Mouse (Mus musculus): ENCODE measurements around the gene Insl6. TPM values are rescaled to one million over a fixed set of nuclear protein-coding genes. Genes with fewer than 3 reads are reported as not detected.
A peak's percentile ranks its signal among the peaks of the same experiment; 100 is the strongest.

Insl6 gene
- under 1 TPM; 0.80 to 0.83 TPM for total RNA-seq (2021)
- long read RNA-seq, experiment 1, partial matches to known transcripts, result 0 of 1 reads
- long read RNA-seq, experiment 1, other reads (novel, unspliced or antisense), result 0 of 1 reads
- long read RNA-seq, experiment 2, result 0 reads

- peak; percentile 56 to 81 for DNase-seq (ENCODE audit: low spot score in 2 of 2)
Observed at GRCm38 (mm10) chr19:29325053-29325851, at the start of gene Insl6. Insl6 (minus strand) TSS chr19:29325356.

DNA sequence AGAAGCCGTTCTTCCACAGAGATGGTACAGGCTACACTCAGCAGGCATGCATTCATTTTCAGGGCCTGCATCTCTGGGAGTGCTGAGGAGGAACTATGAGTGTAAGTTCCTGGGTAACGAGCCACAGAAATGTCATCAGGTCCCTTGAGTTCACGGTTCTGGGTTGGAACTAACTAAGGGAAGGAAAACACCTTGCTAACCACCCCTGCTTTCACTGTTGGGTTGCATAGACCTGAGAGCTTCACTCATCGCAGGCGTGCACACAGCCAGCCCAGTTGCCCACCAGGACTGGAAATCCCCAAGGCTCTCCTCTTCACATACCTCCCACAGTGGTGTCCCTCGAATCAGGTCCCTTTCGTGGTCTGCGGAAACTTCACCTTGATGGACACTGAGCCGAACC, 49.8 kb upstream of the Insl6 start:
- no peak for DNase-seq (ENCODE audit: low spot score in 2 of 2)

DNA sequence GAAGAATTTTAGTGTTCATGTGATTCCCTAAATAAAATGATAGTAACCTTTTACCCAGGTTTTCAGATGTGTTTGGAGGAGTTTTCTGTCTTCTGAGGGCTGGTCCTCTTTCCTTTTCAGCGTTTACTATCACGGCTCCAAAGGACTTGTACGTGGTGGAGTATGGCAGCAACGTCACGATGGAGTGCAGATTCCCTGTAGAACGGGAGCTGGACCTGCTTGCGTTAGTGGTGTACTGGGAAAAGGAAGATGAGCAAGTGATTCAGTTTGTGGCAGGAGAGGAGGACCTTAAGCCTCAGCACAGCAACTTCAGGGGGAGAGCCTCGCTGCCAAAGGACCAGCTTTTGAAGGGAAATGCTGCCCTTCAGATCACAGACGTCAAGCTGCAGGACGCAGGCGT, 48.3 kb upstream of the Insl6 start:
- no peak for DNase-seq (ENCODE audit: low spot score in 2 of 2)

DNA sequence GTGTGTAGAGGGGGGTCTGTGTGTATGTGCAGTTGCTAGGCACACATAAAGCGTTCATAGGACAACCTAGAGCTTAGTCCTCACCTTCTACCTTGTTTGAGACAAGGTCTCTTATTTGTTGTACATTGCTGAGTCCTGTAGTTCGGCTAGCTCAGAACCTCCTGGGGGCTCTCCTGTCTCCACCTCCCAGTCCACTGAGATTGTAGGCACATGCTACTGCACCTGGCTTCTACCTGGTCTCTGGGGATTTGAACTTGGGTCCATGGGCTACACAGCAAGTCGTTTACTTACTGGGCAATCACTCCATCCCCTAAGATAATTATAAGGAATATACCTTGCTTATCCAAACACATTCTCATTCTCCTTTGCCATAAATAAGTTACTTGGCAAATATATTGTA, 47.5 kb upstream of the Insl6 start:
- DNase-seq (ENCODE audit: low spot score in 2 of 2), result no peak

- peak in 1 of 2 experiments; percentile 38 for DNase-seq (ENCODE audit: low spot score in 2 of 2)
Observed at GRCm38 (mm10) chr19:29372138-29372537, 47.0 kb upstream of the Insl6 start.

DNA sequence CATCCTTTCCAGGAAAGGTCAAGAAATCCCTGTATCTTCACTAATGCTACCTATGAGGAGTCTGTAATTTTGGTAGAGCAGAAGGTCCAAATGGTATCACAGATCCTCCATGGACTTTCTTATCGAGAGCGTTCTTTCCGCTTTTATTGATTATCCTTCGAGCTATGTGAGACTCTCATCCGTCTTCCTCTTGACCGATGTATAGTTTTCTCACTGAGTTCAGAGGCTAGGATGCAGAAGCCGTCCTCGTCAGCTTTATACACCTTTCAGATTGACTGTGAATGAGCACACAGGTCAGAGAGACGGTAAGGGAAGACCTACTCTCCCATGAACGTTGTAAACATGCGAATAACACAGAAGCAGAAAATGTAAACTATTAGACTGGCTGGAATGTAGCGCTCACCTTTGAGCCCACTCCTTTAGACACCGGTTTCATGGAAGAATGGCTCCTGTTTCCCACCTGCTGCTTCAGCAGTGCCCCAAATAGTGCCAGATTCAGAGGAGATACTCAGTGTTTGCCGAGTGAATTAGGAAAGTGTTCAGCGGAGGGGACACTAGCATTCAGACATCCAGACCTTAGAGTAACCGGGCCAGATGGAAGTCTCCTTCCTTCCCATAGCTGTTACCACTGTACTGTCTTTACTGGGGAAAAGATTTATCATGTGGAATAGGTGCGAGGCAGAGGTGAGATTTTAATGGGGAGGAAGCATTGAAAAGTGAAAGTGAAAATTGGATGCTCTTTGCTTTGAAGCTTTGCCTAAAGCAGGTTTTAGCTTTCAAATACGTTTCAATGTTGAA, 46.3 kb upstream of the Insl6 start:
- no peak for DNase-seq (ENCODE audit: low spot score in 2 of 2)

GRCm38 (mm10) chr19:29370545-29371283, 45.6 kb upstream of the Insl6 start:
- DNase-seq (ENCODE audit: low spot score in 2 of 2), result no peak

- no peak for DNase-seq (ENCODE audit: low spot score in 2 of 2)
Observed at GRCm38 (mm10) chr19:29370112-29370511, 45.0 kb upstream of the Insl6 start.

GRCm38 (mm10) chr19:29368671-29369309, 43.6 kb upstream of the Insl6 start:
- no peak for DNase-seq (ENCODE audit: low spot score in 2 of 2)

- DNase-seq (ENCODE audit: low spot score in 2 of 2), result no peak
Observed at GRCm38 (mm10) chr19:29368041-29368440, 42.9 kb upstream of the Insl6 start.

DNA sequence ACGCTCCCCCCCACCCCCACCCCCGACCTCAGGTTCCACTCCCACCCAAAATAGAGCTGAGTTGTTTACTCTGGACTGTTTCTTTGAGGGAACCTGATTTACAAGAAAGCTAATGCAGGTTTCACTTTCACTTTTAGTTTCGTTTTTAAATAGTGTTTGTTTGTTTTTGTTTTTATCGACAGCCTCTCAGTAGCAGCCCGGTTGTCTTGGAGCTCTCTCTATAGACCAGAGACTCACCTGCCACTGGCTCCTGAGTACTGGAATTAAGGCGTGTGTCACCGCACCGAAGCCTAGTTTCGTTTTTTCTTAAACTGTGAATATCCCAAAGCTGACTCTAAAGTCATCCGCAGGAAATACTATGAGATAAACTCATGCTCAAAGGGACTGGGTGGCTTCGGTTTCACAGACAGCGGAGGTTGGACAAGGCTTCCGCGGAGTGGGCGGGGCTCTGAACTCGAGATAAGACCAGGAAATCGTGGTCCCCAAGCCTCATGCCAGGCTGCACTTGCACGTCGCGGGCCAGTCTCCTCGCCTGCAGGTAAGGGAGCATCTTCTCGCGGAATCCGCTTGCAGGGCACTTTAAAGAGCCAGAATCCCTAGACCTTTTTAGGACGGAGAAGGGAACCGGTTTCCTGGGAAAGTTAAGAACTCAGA, 41.9 kb upstream of the Insl6 start, which contains the start of the genes Plgrkt and Cd274:
Gene Plgrkt (minus strand): TSS at position 422 of the 654 bp plus-strand sequence.
Gene Cd274 (plus strand): TSS at position 487 of the 654 bp plus-strand sequence.
- peak; percentile 39 to 71 for DNase-seq (ENCODE audit: low spot score in 2 of 2)

GRCm38 (mm10) chr19:29366226-29366968, 41.2 kb upstream of the Insl6 start:
- no peak for DNase-seq (ENCODE audit: low spot score in 2 of 2)

DNA sequence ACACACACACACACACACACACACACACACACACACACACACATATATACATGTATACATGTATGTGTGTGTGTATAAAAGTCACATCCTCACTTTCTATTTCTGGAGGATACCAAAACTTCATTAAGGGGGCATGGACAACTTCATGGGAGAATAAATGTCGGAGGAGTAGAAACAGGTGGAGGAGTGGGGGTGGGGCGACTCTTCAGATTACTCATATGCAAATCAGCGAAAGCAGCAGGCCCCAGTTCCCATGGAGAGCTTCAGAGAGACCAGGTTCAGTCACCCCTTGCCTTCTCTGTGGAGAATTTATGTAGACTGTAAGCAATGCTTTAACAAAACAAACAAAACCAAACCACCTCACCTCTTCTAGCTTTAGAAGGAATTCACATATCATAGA, 39.9 kb upstream of the Insl6 start:
- DNase-seq (ENCODE audit: low spot score in 2 of 2), result no peak

DNA sequence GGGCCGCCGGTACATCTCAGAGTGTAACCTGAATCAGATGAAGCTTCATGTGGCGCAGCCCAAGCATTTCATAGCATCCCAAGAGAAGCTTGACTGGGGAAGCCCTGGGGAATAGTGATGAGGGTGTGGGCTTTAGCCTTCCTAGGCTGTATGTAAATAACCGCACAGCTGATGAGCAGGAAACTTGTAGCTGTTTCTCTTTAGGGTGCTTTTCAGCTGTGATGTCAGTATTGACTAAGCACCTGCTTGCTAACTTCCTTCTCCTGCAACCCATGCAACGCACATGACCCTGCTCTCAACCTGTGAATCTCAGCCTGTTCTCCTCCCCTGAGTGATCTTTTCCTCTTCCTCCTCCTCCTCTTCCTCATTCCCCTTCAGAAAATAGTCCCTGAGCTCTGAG, 38.9 kb upstream of the Insl6 start:
- no peak for DNase-seq (ENCODE audit: low spot score in 2 of 2)

DNA sequence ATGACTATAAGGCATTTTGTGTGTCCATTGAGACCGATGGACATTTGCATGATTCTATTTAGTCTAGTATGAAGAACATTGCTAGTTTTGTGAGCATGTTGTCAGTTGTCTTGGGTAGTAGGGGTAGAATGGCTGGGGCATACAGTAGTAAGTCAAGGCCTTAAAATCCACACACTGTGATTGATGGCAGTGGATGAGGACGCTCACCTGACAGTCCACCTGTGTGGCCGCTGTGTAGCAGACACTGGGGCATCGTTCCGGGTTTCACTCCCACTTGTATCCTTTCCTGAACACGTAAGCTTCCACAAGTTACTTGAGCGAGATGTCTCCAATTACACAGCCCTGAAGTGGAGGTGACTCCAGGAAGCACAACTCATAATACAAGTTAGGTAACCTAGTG, 38.4 kb upstream of the Insl6 start:
- no peak for DNase-seq (ENCODE audit: low spot score in 2 of 2)

GRCm38 (mm10) chr19:29362173-29362930, 37.2 kb upstream of the Insl6 start:
- DNase-seq (ENCODE audit: low spot score in 2 of 2), result no peak

DNA sequence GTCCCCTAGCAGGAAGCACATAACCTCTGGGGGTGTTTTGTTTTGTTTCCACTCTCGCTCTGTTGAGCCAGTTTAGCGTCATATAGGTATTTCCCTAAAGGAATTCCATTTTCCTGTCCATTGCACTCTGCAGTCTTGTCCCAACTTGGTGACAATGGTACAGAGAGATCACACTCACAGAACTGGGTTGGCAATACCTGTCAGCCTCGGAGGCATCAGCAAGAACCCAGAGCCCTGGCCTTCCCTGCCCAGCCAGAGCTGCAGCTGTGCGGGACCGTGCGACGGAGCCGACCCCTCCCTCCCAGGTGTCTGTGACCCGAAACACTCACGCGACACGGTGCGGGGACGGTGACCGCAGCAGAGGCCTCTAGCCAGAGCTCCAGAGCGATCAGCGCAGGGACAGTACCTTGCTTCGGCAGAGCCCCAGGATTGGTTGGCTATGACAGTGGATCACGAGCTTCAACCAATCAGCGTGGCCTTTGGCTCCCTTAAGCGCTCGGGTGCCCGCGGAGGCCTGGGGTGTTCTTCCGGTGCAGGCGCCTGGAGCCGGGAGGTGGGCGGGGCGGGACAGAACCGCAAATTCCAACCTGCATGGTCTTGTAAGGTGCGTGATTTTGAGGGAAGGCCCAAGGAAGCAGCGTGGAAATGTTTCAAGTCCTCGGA, 36.4 kb upstream of the Insl6 start:
- peak; percentile 71 to 89 for DNase-seq (ENCODE audit: low spot score in 2 of 2)

- no peak for DNase-seq (ENCODE audit: low spot score in 2 of 2)
Observed at GRCm38 (mm10) chr19:29360251-29360650, 35.1 kb upstream of the Insl6 start.
